16 mouse cellular contexts compared by ENCODE assay signal in genomic region chr4:57377872-57378271, GRCm38 (mm10). TPM values are rescaled to one million over a fixed set of nuclear protein-coding genes. Genes with fewer than 3 reads are reported as not detected.
A peak's percentile ranks its signal among the peaks of the same experiment; 100 is the strongest.
DNase-seq lines count a peak whose midpoint lies in the region; ATAC-seq and TF ChIP-seq lines count a peak whose summit lies in the region.
"Had no signal": no experiment of that assay in that cellular context is flagged by ENCODE, and none has a peak within 500 bp of the region (broad histone marks: within the 10 kb centered on the region; RNA-seq: fewer than 3 reads in every experiment).

No protein-coding gene starts in this region.

- H3K27ac ChIP-seq in hindbrain, embryonic 10.5 days, result no peak overlapping the region
- no peak overlapping the region for H3K27ac ChIP-seq in hindbrain, embryonic 12.5 days
- H3K27ac ChIP-seq in heart, adult 2 months, result no peak overlapping the region
- H3K27ac ChIP-seq: hindbrain, embryonic 14.5 days; liver, embryonic 15.5 days; midbrain, embryonic 15.5 days had no signal

- TF ChIP-seq EP300 in heart, adult 2 months (IDR thresholded peaks at IDR 0.05; ENCODE audit: insufficient read depth, low read depth, low read length), result no peak

- no peak for TF ChIP-seq POLR2A in heart, adult 2 months (IDR thresholded peaks at IDR 0.05; ENCODE audit: insufficient read depth, low read depth, low read length)

- no peaks in the 10 kb centered on the region for H3K36me3 ChIP-seq in hindbrain, embryonic 10.5 days
- H3K36me3 ChIP-seq in hindbrain, embryonic 12.5 days, result no peaks in the 10 kb centered on the region
- H3K36me3 ChIP-seq in heart, adult 2 months (ENCODE audit: control insufficient read depth, insufficient read depth, low read length), result no peaks in the 10 kb centered on the region
- H3K36me3 ChIP-seq: heart, embryonic 12.5 days; liver, embryonic 15.5 days; midbrain, embryonic 15.5 days had no signal

- no peak overlapping the region for H3K9ac ChIP-seq in hindbrain, embryonic 12.5 days
- H3K9ac ChIP-seq in heart, adult 2 months (ENCODE audit: low read depth, low read length), result no peak overlapping the region
- H3K9ac ChIP-seq: heart, embryonic 12.5 days; hindbrain, embryonic 14.5 days; liver, embryonic 15.5 days; midbrain, embryonic 15.5 days had no signal

- peak; percentile 68 for DNase-seq in hindbrain, embryonic 10.5 days (ENCODE audit: low spot score)
- DNase-seq in retina, postnatal 1 day, result peak; percentile 9
- no peak for DNase-seq in retina, embryonic 14.5 days (ENCODE audit: low spot score)
- DNase-seq in hindlimb bud, embryonic 11.5 days (ENCODE audit: extremely low spot score, low read depth, low spot score), result peak; percentile 12
- DNase-seq in heart, adult 2 months, result no peak
- no peak for DNase-seq in heart, adult 8-10 months (ENCODE audit: low spot score)
- DNase-seq: adrenal gland, adult 8-10 months; cerebellum, postnatal 36 days; kidney, adult 2 months; right cerebral cortex, adult 18-20 months; thymus, postnatal 4 days had no signal

- H3K27me3 ChIP-seq in hindbrain, embryonic 10.5 days (ENCODE audit: insufficient read depth, poor library complexity, severe bottlenecking), result no peaks in the 10 kb centered on the region
- H3K27me3 ChIP-seq in hindbrain, embryonic 12.5 days, result no peaks in the 10 kb centered on the region
- H3K27me3 ChIP-seq in heart, adult 2 months (ENCODE audit: control insufficient read depth, insufficient read depth, low read length), result no peaks in the 10 kb centered on the region
- H3K27me3 ChIP-seq: heart, embryonic 12.5 days; liver, embryonic 15.5 days; midbrain, embryonic 15.5 days had no signal

- H3K9me3 ChIP-seq in hindbrain, embryonic 10.5 days, result no peaks in the 10 kb centered on the region
- H3K9me3 ChIP-seq in hindbrain, embryonic 12.5 days (replicated peaks), result no peaks in the 10 kb centered on the region
- H3K9me3 ChIP-seq: heart, embryonic 12.5 days; liver, embryonic 15.5 days; midbrain, embryonic 15.5 days had no signal

- no peaks in the 10 kb centered on the region for H3K79me2 ChIP-seq in heart, adult 2 months (replicated peaks; ENCODE audit: control insufficient read depth, insufficient read depth, low read length)

- H3K4me3 ChIP-seq in hindbrain, embryonic 10.5 days, result no peak overlapping the region
- H3K4me3 ChIP-seq in hindbrain, embryonic 12.5 days, result no peak overlapping the region
- H3K4me3 ChIP-seq in heart, adult 2 months, result no peak overlapping the region
- H3K4me3 ChIP-seq: heart, embryonic 12.5 days; liver, embryonic 15.5 days; midbrain, embryonic 15.5 days had no signal

- peaks cover 13% of the 10 kb centered on the region; the same call in 1 of the 2 replicates for H3K4me1 ChIP-seq in hindbrain, embryonic 10.5 days (replicated peaks)
- 0 out of 2 replicates have a peak, but pooled peaks cover 2% of the 10 kb centered on the region for H3K4me1 ChIP-seq in hindbrain, embryonic 12.5 days
- H3K4me1 ChIP-seq in heart, adult 2 months (ENCODE audit: control insufficient read depth, insufficient read depth, low read length), result no peaks in the 10 kb centered on the region
- H3K4me1 ChIP-seq: liver, embryonic 15.5 days; midbrain, embryonic 15.5 days had no signal

- intact Hi-C loops in heart, adult 2 months (cut with DNase I), result loop anchor here (10.0 kb wide), 1 partner anchor 527 kb away; no protein-coding TSS in a partner anchor

- WGBS in hindbrain, embryonic 10.5 days, result 48% methylated on average over 5 of the region's 5 CpGs
- WGBS in hindbrain, embryonic 12.5 days, result 43% methylated on average over 5 of the region's 5 CpGs
- 50% methylated on average over 5 of the region's 5 CpGs for WGBS in heart, adult 2 months

- ATAC-seq in hindbrain, embryonic 12.5 days (ENCODE audit: low FRiP score), result no peak
- ATAC-seq: midbrain, embryonic 15.5 days had no signal

- H3K4me2 ChIP-seq in hindbrain, embryonic 12.5 days (replicated peaks), result no peak overlapping the region
- H3K4me2 ChIP-seq: heart, embryonic 12.5 days; hindbrain, embryonic 14.5 days; liver, embryonic 15.5 days; midbrain, embryonic 15.5 days had no signal

- no peak for TF ChIP-seq CTCF in heart, adult 2 months (IDR thresholded peaks at IDR 0.05)

RNA-seq across cellular contexts. Expression of gene Palm2, which starts 56.2 kb away (rescaled TPM):
- polyA plus RNA-seq in hindbrain, embryonic 10.5 days (2016; fragmentation: Nextera tagmentation; extraction: Ambion mirVana), result 2.3 and 2.4 TPM in 2 replicates
- 6.0 and 6.4 TPM in 2 replicates for polyA plus RNA-seq in hindbrain, embryonic 12.5 days (2016; fragmentation: Nextera tagmentation; extraction: Ambion mirVana)
- 10 to 100 TPM in 1 of 2 experiments, 1 to 10 TPM in 1; 9.9 to 13.2 TPM for total RNA-seq in heart, adult 2 months (2021)
- polyA plus RNA-seq in heart, adult 2 months (2012; rRNA removed), result 0.33 and 0.56 TPM in 2 replicates
- total RNA-seq in heart, adult 8-10 months (2022), result 10 to 100 TPM; 12.3 to 24.6 (median 13.4) TPM

Comparison
In these comparisons a context has a peak if more than half of its experiments do, and no peak if none do; other contexts are left out.
1. DNase-seq: peak in hindbrain, embryonic 10.5 days (single experiment), retina, postnatal 1 day (single experiment) and hindlimb bud, embryonic 11.5 days (single experiment); none in retina, embryonic 14.5 days (single experiment), heart, adult 2 months (0 of 2) and heart, adult 8-10 months (single experiment).